Mouse (Mus musculus) forebrain, embryonic 14.5 days (tissue): ENCODE results near the gene Kalrn. TPM values are rescaled to one million over a fixed set of nuclear protein-coding genes. Genes with fewer than 3 reads are reported as not detected.

Experiments used
- ATAC-seq: fragments of 200-750 bp; cut with Nextera tagmentation; 2 replicates; pipeline ENCODE4 v1.8.0; 2017; ENCODE audit warnings: mild to moderate bottlenecking, moderate library complexity
- DNase-seq: peaks from one replicate; pipeline ENCODE4 v3.0.0-alpha.2; 2015; ENCODE audit warnings: low spot score
- H3K27ac ChIP-seq: fragments of 300-500 bp; sonication (generic); 2 replicates; pipeline ENCODE4 v1.5.1; 2014; ENCODE audit warnings: low read depth, mild to moderate bottlenecking, control low read depth, low read length, moderate library complexity
- H3K27me3 ChIP-seq: fragments of 300-500 bp; sonication (generic); replicated peaks from 2 replicates; pipeline ENCODE4 v1.6.1; 2014; ENCODE audit warnings: low read length, control low read depth, mixed read lengths; ENCODE audit not compliant: control insufficient read depth, insufficient read depth
- H3K36me3 ChIP-seq: fragments of 300-500 bp; sonication (generic); 2 replicates; pipeline ENCODE4 v1.6.1; 2014; ENCODE audit warnings: low read length, control low read depth; ENCODE audit not compliant: control insufficient read depth, insufficient read depth
- H3K4me1 ChIP-seq: fragments of 300-500 bp; sonication (generic); 2 replicates; pipeline ENCODE4 v1.6.1; 2014; ENCODE audit warnings: antibody characterized with exemption, low read length, control low read depth; ENCODE audit not compliant: control insufficient read depth, insufficient read depth
- H3K4me2 ChIP-seq: fragments of 300-500 bp; sonication (generic); 2 replicates; pipeline ENCODE4 v1.6.1; 2014; ENCODE audit warnings: mild to moderate bottlenecking, control low read depth, low read length
- H3K4me3 ChIP-seq: fragments of 300-500 bp; sonication (generic); 2 replicates; pipeline ENCODE4 v1.5.1; 2014; ENCODE audit warnings: low read depth, low read length, control low read depth
- H3K9ac ChIP-seq: fragments of 300-500 bp; sonication (generic); 2 replicates; pipeline ENCODE4 v1.6.1; 2014; ENCODE audit warnings: mild to moderate bottlenecking, low read length, control low read depth, moderate library complexity
- H3K9me3 ChIP-seq: fragments of 300-500 bp; sonication (generic); replicated peaks from 2 replicates; pipeline ENCODE4 v1.6.1; 2016; ENCODE audit warnings: low read length, control low read depth, mixed read lengths; ENCODE audit not compliant: control insufficient read depth
- WGBS: fragments of 180-500 bp; shearing (Covaris S2); extraction: QIAGEN DNeasy Blood & Tissue Kit; methylation state at CpG from one replicate; pipeline ENCODE4 v1.1.7; 2014; 5-methylcytosine and 5-hydroxymethylcytosine counted together
- polyA plus RNA-seq: library from polyadenylated mRNA; unstranded; fragments of >200 nt; fragmentation: Nextera tagmentation; extraction: Ambion mirVana; gene quantifications from 2 replicates; pipeline ENCODE4 v1.2.1, GENCODE M21; 2014

The Kalrn gene
- polyA plus RNA-seq, 1 experiment from 2014 or later = 19.7 TPM

GRCm38 (mm10) chr16:34141670-34142069, 431.7 kb downstream of the Kalrn start:
- Histone ChIP-seq H3K4me3 (no peak overlapping the region), H3K4me1 (no peaks in the 10 kb centered on the region), H3K4me2 (no peak overlapping the region), H3K9me3 (no peaks in the 10 kb centered on the region), H3K27me3 (no peaks in the 10 kb centered on the region), H3K27ac (no peak overlapping the region), H3K36me3 (0 out of 2 replicates have a peak, but pooled peaks cover 3% of the 10 kb centered on the region), H3K9ac (no peak overlapping the region)
- ATAC-seq = no peak
- DNase-seq = no peak
- WGBS = 86% methylated on average over 8 of the region's 8 CpGs

- Histone ChIP-seq H3K27ac (no peak overlapping the region), H3K27me3 (no peaks in the 10 kb centered on the region)
- no peak for DNase-seq
Measured at GRCm38 (mm10) chr16:34135074-34135473, 438.3 kb downstream of the Kalrn start.

GRCm38 (mm10) chr16:34134628-34135027, 438.7 kb downstream of the Kalrn start:
- no peak overlapping the region for H3K4me3 ChIP-seq
- no peak for DNase-seq
- H3K9me3 ChIP-seq = no peaks in the 10 kb centered on the region
- H3K27ac ChIP-seq = no peak overlapping the region
- no peaks in the 10 kb centered on the region for H3K4me1 ChIP-seq
- H3K4me2 ChIP-seq = no peak overlapping the region
- H3K9ac ChIP-seq = no peak overlapping the region
- 71% methylated on average over 3 of the region's 3 CpGs for WGBS
- no peaks in the 10 kb centered on the region for H3K27me3 ChIP-seq
- H3K36me3 ChIP-seq = 0 out of 2 replicates have a peak, but pooled peaks cover 4% of the 10 kb centered on the region
- ATAC-seq = no peak

More at GRCm38 (mm10) chr16:34135074-34135473, 438.3 kb downstream of the Kalrn start:
- Histone ChIP-seq H3K9me3 (no peaks in the 10 kb centered on the region), H3K4me3 (no peak overlapping the region), H3K36me3 (0 out of 2 replicates have a peak, but pooled peaks cover 4% of the 10 kb centered on the region), H3K4me2 (no peak overlapping the region), H3K9ac (no peak overlapping the region), H3K4me1 (no peaks in the 10 kb centered on the region)
- ATAC-seq = no peak
- 91% methylated on average over 2 of the region's 2 CpGs for WGBS

GRCm38 (mm10) chr16:34125595-34125994, 447.7 kb downstream of the Kalrn start:
- no peaks in the 10 kb centered on the region for H3K27me3 ChIP-seq
- no peak overlapping the region for H3K9ac ChIP-seq
- no peaks in the 10 kb centered on the region for H3K9me3 ChIP-seq
- H3K36me3 ChIP-seq = no peaks in the 10 kb centered on the region
- H3K4me1 ChIP-seq = no peaks in the 10 kb centered on the region
- no peak overlapping the region for H3K4me3 ChIP-seq
- ATAC-seq = peak; percentile 60
- DNase-seq = peak; percentile 80
- no peak overlapping the region for H3K4me2 ChIP-seq
- H3K27ac ChIP-seq = no peak overlapping the region
- 4% methylated on average over 2 of the region's 2 CpGs for WGBS

- no peaks in the 10 kb centered on the region for H3K9me3 ChIP-seq
- H3K4me2 ChIP-seq = no peak overlapping the region
- no peak overlapping the region for H3K4me3 ChIP-seq
- no peak for ATAC-seq
- H3K27ac ChIP-seq = no peak overlapping the region
- DNase-seq = no peak
- no peaks in the 10 kb centered on the region for H3K4me1 ChIP-seq
- no peak overlapping the region for H3K9ac ChIP-seq
- WGBS = 89% methylated on average over 9 of the region's 9 CpGs
- no peaks in the 10 kb centered on the region for H3K27me3 ChIP-seq
- 0 out of 2 replicates have a peak, but pooled peaks cover 4% of the 10 kb centered on the region for H3K36me3 ChIP-seq
Measured at GRCm38 (mm10) chr16:34122486-34122885, 450.8 kb downstream of the Kalrn start.

GRCm38 (mm10) chr16:34121288-34121687, 452.0 kb downstream of the Kalrn start:
- Histone ChIP-seq H3K4me3 (no peak overlapping the region), H3K9ac (no peak overlapping the region), H3K36me3 (0 out of 2 replicates have a peak, but pooled peaks cover 4% of the 10 kb centered on the region), H3K27ac (no peak overlapping the region), H3K9me3 (no peaks in the 10 kb centered on the region), H3K27me3 (no peaks in the 10 kb centered on the region), H3K4me1 (no peaks in the 10 kb centered on the region), H3K4me2 (no peak overlapping the region)
- WGBS = 87% methylated on average over 7 of the region's 7 CpGs
- no peak for DNase-seq
- ATAC-seq = no peak

- ATAC-seq (no peak), DNase-seq (no peak)
- H3K36me3 ChIP-seq = peaks cover 8% of the 10 kb centered on the region
- H3K9ac ChIP-seq = no peak overlapping the region
- no peak overlapping the region for H3K4me2 ChIP-seq
- WGBS = 73% methylated on average over 9 of the region's 9 CpGs
- H3K27ac ChIP-seq = no peak overlapping the region
- no peaks in the 10 kb centered on the region for H3K27me3 ChIP-seq
- no peaks in the 10 kb centered on the region for H3K9me3 ChIP-seq
- no peaks in the 10 kb centered on the region for H3K4me1 ChIP-seq
- H3K4me3 ChIP-seq = no peak overlapping the region
Measured at GRCm38 (mm10) chr16:34120801-34121201, 452.5 kb downstream of the Kalrn start.

GRCm38 (mm10) chr16:34119844-34120243, 453.5 kb downstream of the Kalrn start:
- Histone ChIP-seq H3K4me1 (no peaks in the 10 kb centered on the region), H3K27ac (no peak overlapping the region), H3K4me2 (no peak overlapping the region), H3K27me3 (no peaks in the 10 kb centered on the region), H3K36me3 (peaks cover 18% of the 10 kb centered on the region), H3K9ac (no peak overlapping the region), H3K9me3 (no peaks in the 10 kb centered on the region), H3K4me3 (no peak overlapping the region)
- DNase-seq (no peak), ATAC-seq (no peak)
- 90% methylated on average over 7 of the region's 7 CpGs for WGBS

GRCm38 (mm10) chr16:34119370-34119769, 454.0 kb downstream of the Kalrn start:
- Histone ChIP-seq H3K27ac (no peak overlapping the region), H3K9me3 (no peaks in the 10 kb centered on the region), H3K4me2 (no peak overlapping the region), H3K4me1 (no peaks in the 10 kb centered on the region), H3K9ac (no peak overlapping the region), H3K27me3 (no peaks in the 10 kb centered on the region), H3K4me3 (no peak overlapping the region), H3K36me3 (peaks cover 18% of the 10 kb centered on the region)
- peak; percentile 58 for DNase-seq
- ATAC-seq = no peak
- WGBS = 20% methylated on average over 2 of the region's 2 CpGs
